Mouse (Mus musculus) midbrain, postnatal 0 days (tissue): Measurements from ENCODE around the gene Gcc2. TPM values are rescaled to one million over a fixed set of nuclear protein-coding genes. Genes with fewer than 3 reads are reported as not detected.

Source experiments
- ATAC-seq: fragments of 200-750 bp; cut with Nextera tagmentation; 2 replicates; pipeline ENCODE4 v1.8.0; 2017; ENCODE audit warnings: moderate number of reproducible peaks, mild to moderate bottlenecking, moderate TSS enrichment, moderate library complexity; ENCODE audit not compliant: low FRiP score
- DNase-seq: peaks from one replicate; pipeline ENCODE4 v3.0.0-alpha.2; 2015; ENCODE audit warnings: low spot score
- H3K27ac ChIP-seq: fragments of 300-500 bp; sonication (generic); 2 replicates; pipeline ENCODE4 v1.5.1; 2014; ENCODE audit warnings: low read depth, mild to moderate bottlenecking, low read length, mixed read lengths
- H3K27me3 ChIP-seq: fragments of 300-500 bp; sonication (generic); 2 replicates; pipeline ENCODE4 v1.6.1; 2014; ENCODE audit warnings: low read length, control low read depth, mixed read lengths; ENCODE audit not compliant: insufficient read depth
- H3K36me3 ChIP-seq: fragments of 300-500 bp; sonication (generic); 2 replicates; pipeline ENCODE4 v1.6.1; 2014; ENCODE audit warnings: low read length, control low read depth, mixed read lengths; ENCODE audit not compliant: insufficient read depth
- H3K4me1 ChIP-seq: fragments of 300-500 bp; sonication (generic); 2 replicates; pipeline ENCODE4 v1.6.1; 2014; ENCODE audit warnings: mild to moderate bottlenecking, control low read depth, antibody characterized with exemption, low read length, mixed read lengths; ENCODE audit not compliant: insufficient read depth
- H3K4me2 ChIP-seq: fragments of 300-500 bp; sonication (generic); 2 replicates; pipeline ENCODE4 v1.6.1; 2014; ENCODE audit warnings: low read depth, mild to moderate bottlenecking, low read length, mixed read lengths; ENCODE audit not compliant: poor library complexity, severe bottlenecking
- H3K4me3 ChIP-seq: fragments of 300-500 bp; sonication (generic); 2 replicates; pipeline ENCODE4 v1.5.1; 2014; ENCODE audit warnings: low read depth, mild to moderate bottlenecking, low read length, moderate library complexity
- H3K9ac ChIP-seq: fragments of 300-500 bp; sonication (generic); replicated peaks from 2 replicates; pipeline ENCODE4 v1.6.1; 2014; ENCODE audit warnings: mild to moderate bottlenecking, low read length, moderate library complexity, mixed read lengths; ENCODE audit not compliant: poor library complexity, severe bottlenecking
- H3K9me3 ChIP-seq: fragments of 300-500 bp; sonication (generic); 2 replicates; pipeline ENCODE4 v1.6.1; 2016; ENCODE audit warnings: low read length, control low read depth
- CTCF ChIP-seq: IDR thresholded peaks from 2 replicates; pipeline ENCODE4 v1.5.1; 2016; ENCODE audit warnings: antibody characterized with exemption, mild to moderate bottlenecking
- WGBS: fragments of 180-500 bp; shearing (Covaris S2); extraction: QIAGEN DNeasy Blood & Tissue Kit; methylation state at CpG from one replicate; pipeline ENCODE4 v1.1.7; 2014; 5-methylcytosine and 5-hydroxymethylcytosine counted together
- polyA plus RNA-seq: library from polyadenylated mRNA; unstranded; fragments of >200 nt; fragmentation: Nextera tagmentation; extraction: Ambion mirVana; gene quantifications from 2 replicates; pipeline ENCODE4 v1.2.1, GENCODE M21; 2015
- total RNA-seq: library from RNA; depleted of rRNA; stranded (reverse); fragments of >200 nt; gene quantifications from 2 replicates; pipeline ENCODE4 v1.2.3, GENCODE M21; 2014

The Gcc2 gene
- total and polyA plus RNA-seq, 2 experiments from 2014 or later: 41.3 to 121 TPM

DNA sequence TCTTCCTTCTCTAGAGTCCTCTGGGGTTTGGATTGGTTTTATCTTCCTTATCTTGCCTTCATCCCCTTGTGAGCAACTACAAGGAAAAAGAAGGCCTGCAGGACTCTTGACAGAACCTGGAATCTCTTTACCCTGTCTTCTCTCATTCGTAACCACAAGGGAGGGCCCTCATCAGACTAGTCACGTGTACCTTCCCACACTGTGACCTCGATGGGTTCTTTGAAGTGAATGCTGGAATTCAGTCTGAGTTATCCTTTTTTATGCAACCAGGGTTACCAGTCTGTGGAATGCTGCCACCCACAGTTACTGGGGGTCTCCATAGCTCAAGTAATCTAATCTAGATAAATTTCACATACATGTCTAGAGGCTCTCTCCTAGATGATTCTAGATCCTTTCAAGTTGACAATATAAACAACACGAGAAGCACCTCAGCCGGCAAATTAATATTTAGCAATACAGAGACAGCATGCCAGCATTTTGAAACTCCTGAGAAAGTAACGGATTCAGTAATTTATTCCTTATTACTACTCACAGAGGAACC is 592 bp upstream of the Gcc2 start:
- H3K9ac ChIP-seq: 0 out of 2 replicates have a peak overlapping the region, but pooled peaks have one; percentile 77
- H3K27ac ChIP-seq: no peak overlapping the region
- WGBS: 17% methylated on average over 6 of the region's 6 CpGs
- H3K9me3 ChIP-seq: no peaks in the 10 kb centered on the region
- DNase-seq: peak; percentile 6
- no peaks in the 10 kb centered on the region for H3K27me3 ChIP-seq
- H3K4me2 ChIP-seq: peak overlapping the region; percentile 59
- peaks cover 10% of the 10 kb centered on the region; the same call in 1 of the 2 replicates for H3K36me3 ChIP-seq
- peaks cover 3% of the 10 kb centered on the region; the same call in 1 of the 2 replicates for H3K4me1 ChIP-seq
- no peak for TF ChIP-seq CTCF
- peak; percentile 57 for ATAC-seq
- peak overlapping the region; percentile 94 for H3K4me3 ChIP-seq

GRCm38 (mm10) chr10:58255954-58256353 is 657 bp downstream of the Gcc2 start:
- no peaks in the 10 kb centered on the region for H3K27me3 ChIP-seq
- no peak overlapping the region for H3K9ac ChIP-seq
- no peaks in the 10 kb centered on the region for H3K9me3 ChIP-seq
- WGBS: 9% methylated on average over 4 of the region's 4 CpGs
- H3K4me2 ChIP-seq: peak overlapping the region; percentile 59
- H3K27ac ChIP-seq: no peak overlapping the region
- peaks cover 10% of the 10 kb centered on the region; the same call in 1 of the 2 replicates for H3K36me3 ChIP-seq
- ATAC-seq (no peak), DNase-seq (peak; percentile 14)
- H3K4me1 ChIP-seq: peaks cover 3% of the 10 kb centered on the region; the same call in 1 of the 2 replicates
- no peak for TF ChIP-seq CTCF
- peak overlapping the region; percentile 94 for H3K4me3 ChIP-seq

DNA sequence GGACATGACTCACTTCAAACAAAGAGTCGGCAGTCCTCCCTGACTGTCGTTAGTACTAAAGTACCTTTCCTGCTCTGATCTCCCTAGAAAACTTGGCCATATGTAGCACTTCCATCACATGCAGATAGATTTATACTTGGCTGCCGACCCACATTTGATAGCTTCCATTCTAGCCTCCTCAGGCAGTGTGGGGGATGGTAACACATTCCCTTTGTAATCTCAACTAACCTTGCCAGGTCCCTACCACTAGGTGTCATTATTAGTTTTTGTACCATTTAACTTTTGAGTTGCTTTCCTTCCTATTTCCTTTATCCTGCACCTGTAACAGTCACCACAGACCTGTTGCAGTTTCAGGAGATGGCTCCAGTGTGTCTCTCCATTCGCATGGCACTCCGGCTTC is 3.2 kb downstream of the Gcc2 start:
- DNase-seq: peak; percentile 10

GRCm38 (mm10) chr10:58282238-58282637 is 26.9 kb downstream of the Gcc2 start:
- no peak overlapping the region for H3K4me2 ChIP-seq
- WGBS: 97% methylated on average over 7 of the region's 7 CpGs
- H3K27ac ChIP-seq: no peak overlapping the region
- no peak overlapping the region for H3K4me3 ChIP-seq
- no peaks in the 10 kb centered on the region for H3K27me3 ChIP-seq
- no peak for TF ChIP-seq CTCF
- ATAC-seq (no peak), DNase-seq (no peak)
- no peaks in the 10 kb centered on the region for H3K9me3 ChIP-seq
- peaks cover 20% of the 10 kb centered on the region; the same call in 1 of the 2 replicates for H3K36me3 ChIP-seq
- no peaks in the 10 kb centered on the region for H3K4me1 ChIP-seq
- H3K9ac ChIP-seq: no peak overlapping the region

More for the DNA sequence above, 3.2 kb downstream of the Gcc2 start:
- peak; percentile 47 for TF ChIP-seq CTCF
- Histone ChIP-seq H3K36me3 (peaks cover 10% of the 10 kb centered on the region; the same call in 1 of the 2 replicates), H3K4me1 (peaks cover 3% of the 10 kb centered on the region; the same call in 1 of the 2 replicates), H3K27ac (no peak overlapping the region), H3K9me3 (no peaks in the 10 kb centered on the region), H3K9ac (no peak overlapping the region), H3K4me3 (no peak overlapping the region), H3K4me2 (no peak overlapping the region), H3K27me3 (no peaks in the 10 kb centered on the region)
- no peak for ATAC-seq
- WGBS: 83% methylated on average over 5 of the region's 5 CpGs

DNA sequence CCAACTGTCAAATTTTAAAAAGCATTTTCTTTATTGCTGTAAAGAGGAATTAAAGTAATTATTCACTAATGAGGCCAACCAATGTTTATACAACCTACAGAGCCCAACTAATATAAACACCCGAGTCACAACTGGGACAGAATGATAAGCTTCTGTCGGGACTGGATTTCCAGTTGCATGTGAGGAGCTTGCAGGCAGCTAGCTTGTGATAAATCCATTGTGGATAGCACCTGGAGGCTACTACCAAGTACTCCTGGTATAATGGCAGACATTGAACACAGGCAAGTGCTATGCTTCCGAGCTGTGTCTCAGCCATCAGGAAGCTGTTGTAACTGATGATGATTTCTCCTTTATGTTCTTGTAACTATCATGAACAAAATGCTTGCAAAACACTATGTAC is 35.4 kb downstream of the Gcc2 start:
- ATAC-seq (no peak), DNase-seq (no peak)
- H3K4me3 ChIP-seq: no peak overlapping the region
- no peak overlapping the region for H3K9ac ChIP-seq
- whole genome bisulfite sequencing: 98% methylated on average over 3 of the region's 3 CpGs
- TF ChIP-seq CTCF: no peak
- H3K4me2 ChIP-seq: no peak overlapping the region
- H3K4me1 ChIP-seq: no peaks in the 10 kb centered on the region
- no peak overlapping the region for H3K27ac ChIP-seq
- H3K27me3 ChIP-seq: no peaks in the 10 kb centered on the region
- peaks cover 64% of the 10 kb centered on the region for H3K36me3 ChIP-seq
- no peaks in the 10 kb centered on the region for H3K9me3 ChIP-seq

DNA sequence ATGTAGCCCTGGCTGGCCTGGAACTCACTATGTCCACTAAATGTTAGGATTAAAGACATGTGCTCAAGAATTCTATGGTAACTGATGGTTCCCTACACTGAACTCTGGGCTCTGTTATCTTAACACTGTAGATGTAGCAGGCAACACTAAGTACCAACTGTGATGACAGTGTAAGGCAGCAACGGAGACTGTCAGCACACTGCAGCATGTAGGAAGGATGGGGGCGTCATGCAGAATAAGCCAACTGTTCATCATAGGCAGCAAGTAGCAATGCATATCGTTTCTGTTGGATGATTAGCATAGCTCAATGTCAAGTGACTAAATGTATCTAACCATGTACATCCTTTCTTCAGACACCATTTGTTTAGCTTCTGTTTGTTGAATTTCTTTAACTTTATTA is 38.9 kb downstream of the Gcc2 start:
- no peaks in the 10 kb centered on the region for H3K9me3 ChIP-seq
- no peak overlapping the region for H3K4me2 ChIP-seq
- H3K4me3 ChIP-seq: no peak overlapping the region
- no peak for TF ChIP-seq CTCF
- ATAC-seq (no peak), DNase-seq (no peak)
- no peak overlapping the region for H3K27ac ChIP-seq
- H3K4me1 ChIP-seq: no peaks in the 10 kb centered on the region
- H3K27me3 ChIP-seq: no peaks in the 10 kb centered on the region
- H3K36me3 ChIP-seq: peaks cover 81% of the 10 kb centered on the region
- 99% methylated on average over 3 of the region's 3 CpGs for WGBS
- no peak overlapping the region for H3K9ac ChIP-seq
